Mouse (Mus musculus): ENCODE results near the gene Sik3. TPM values are rescaled to one million over a fixed set of nuclear protein-coding genes. Genes with fewer than 3 reads are reported as not detected.
A peak's percentile ranks its signal among the peaks of the same experiment; 100 is the strongest.

The Sik3 gene
- polyA plus RNA-seq, 1 experiment from 2014 or later: 10.1 TPM

GRCm38 (mm10) chr9:46036881-46037280 is 24.3 kb downstream of the Sik3 start:
- no peaks in the 10 kb centered on the region for H3K9me3 ChIP-seq (replicated peaks; ENCODE audit: control insufficient read depth, low read length)
- no peak for ATAC-seq (replicated peaks; ENCODE audit: insufficient number of reproducible peaks, low FRiP score, low TSS enrichment)
- WGBS (ENCODE audit: insufficient replicate concordance): 95% methylated on average over 8 of the region's 8 CpGs
- no peak overlapping the region for H3K27ac ChIP-seq (ENCODE audit: low read depth, low read length)
- H3K4me1 ChIP-seq (ENCODE audit: control insufficient read depth, insufficient read depth, low read length): peaks cover 23% of the 10 kb centered on the region
- no peaks in the 10 kb centered on the region for H3K36me3 ChIP-seq (ENCODE audit: control insufficient read depth, insufficient read depth, low read length)
- H3K4me2 ChIP-seq: no peak overlapping the region
- H3K27me3 ChIP-seq (ENCODE audit: control insufficient read depth, insufficient read depth, low read length): no peaks in the 10 kb centered on the region
- H3K4me3 ChIP-seq (ENCODE audit: low read depth, low read length): no peak overlapping the region
- H3K9ac ChIP-seq (ENCODE audit: low read depth, low read length): no peak overlapping the region

- Histone ChIP-seq H3K9me3 (replicated peaks; ENCODE audit: control insufficient read depth, low read length) (no peaks in the 10 kb centered on the region), H3K9ac (ENCODE audit: low read depth, low read length) (no peak overlapping the region), H3K27me3 (ENCODE audit: control insufficient read depth, insufficient read depth, low read length) (no peaks in the 10 kb centered on the region), H3K4me3 (ENCODE audit: low read depth, low read length) (no peak overlapping the region), H3K4me2 (no peak overlapping the region), H3K36me3 (ENCODE audit: control insufficient read depth, insufficient read depth, low read length) (no peaks in the 10 kb centered on the region), H3K4me1 (ENCODE audit: control insufficient read depth, insufficient read depth, low read length) (peaks cover 8% of the 10 kb centered on the region; the same call in 1 of the 2 replicates), H3K27ac (ENCODE audit: low read depth, low read length) (no peak overlapping the region)
- ATAC-seq (replicated peaks; ENCODE audit: insufficient number of reproducible peaks, low FRiP score, low TSS enrichment): no peak
- 87% methylated on average over 13 of the region's 13 CpGs for WGBS (ENCODE audit: insufficient replicate concordance)
These were observed 26.2 kb downstream of the Sik3 start for GRCm38 (mm10) chr9:46038786-46039185.

- H3K9ac ChIP-seq (ENCODE audit: low read depth, low read length): no peak overlapping the region
- H3K9me3 ChIP-seq (replicated peaks; ENCODE audit: control insufficient read depth, low read length): no peaks in the 10 kb centered on the region
- H3K4me1 ChIP-seq (ENCODE audit: control insufficient read depth, insufficient read depth, low read length): no peaks in the 10 kb centered on the region
- ATAC-seq (replicated peaks; ENCODE audit: insufficient number of reproducible peaks, low FRiP score, low TSS enrichment): no peak
- H3K27me3 ChIP-seq (ENCODE audit: control insufficient read depth, insufficient read depth, low read length): no peaks in the 10 kb centered on the region
- H3K4me3 ChIP-seq (ENCODE audit: low read depth, low read length): no peak overlapping the region
- H3K4me2 ChIP-seq: no peak overlapping the region
- no peaks in the 10 kb centered on the region for H3K36me3 ChIP-seq (ENCODE audit: control insufficient read depth, insufficient read depth, low read length)
- 72% methylated on average over 2 of the region's 2 CpGs for WGBS (ENCODE audit: insufficient replicate concordance)
- H3K27ac ChIP-seq (ENCODE audit: low read depth, low read length): no peak overlapping the region
These were observed 28.6 kb downstream of the Sik3 start for GRCm38 (mm10) chr9:46041186-46041585.

- H3K36me3 ChIP-seq (ENCODE audit: control insufficient read depth, insufficient read depth, low read length): no peaks in the 10 kb centered on the region
- H3K27ac ChIP-seq (ENCODE audit: low read depth, low read length): no peak overlapping the region
- ATAC-seq (replicated peaks; ENCODE audit: insufficient number of reproducible peaks, low FRiP score, low TSS enrichment): no peak
- no peak overlapping the region for H3K9ac ChIP-seq (ENCODE audit: low read depth, low read length)
- no peaks in the 10 kb centered on the region for H3K4me1 ChIP-seq (ENCODE audit: control insufficient read depth, insufficient read depth, low read length)
- WGBS (ENCODE audit: insufficient replicate concordance): 85% methylated on average over 3 of the region's 3 CpGs
- H3K9me3 ChIP-seq (replicated peaks; ENCODE audit: control insufficient read depth, low read length): no peaks in the 10 kb centered on the region
- H3K4me2 ChIP-seq: no peak overlapping the region
- H3K27me3 ChIP-seq (ENCODE audit: control insufficient read depth, insufficient read depth, low read length): no peaks in the 10 kb centered on the region
- H3K4me3 ChIP-seq (ENCODE audit: low read depth, low read length): no peak overlapping the region
These were observed 29.8 kb downstream of the Sik3 start for GRCm38 (mm10) chr9:46042387-46042786.

GRCm38 (mm10) chr9:46043626-46044025 is 31.0 kb downstream of the Sik3 start:
- Histone ChIP-seq H3K27me3 (ENCODE audit: control insufficient read depth, insufficient read depth, low read length) (no peaks in the 10 kb centered on the region), H3K9ac (ENCODE audit: low read depth, low read length) (no peak overlapping the region), H3K27ac (ENCODE audit: low read depth, low read length) (no peak overlapping the region), H3K9me3 (replicated peaks; ENCODE audit: control insufficient read depth, low read length) (no peaks in the 10 kb centered on the region), H3K36me3 (ENCODE audit: control insufficient read depth, insufficient read depth, low read length) (no peaks in the 10 kb centered on the region), H3K4me2 (no peak overlapping the region), H3K4me1 (ENCODE audit: control insufficient read depth, insufficient read depth, low read length) (no peaks in the 10 kb centered on the region), H3K4me3 (ENCODE audit: low read depth, low read length) (no peak overlapping the region)
- WGBS (ENCODE audit: insufficient replicate concordance): 89% methylated on average over 8 of the region's 8 CpGs
- ATAC-seq (replicated peaks; ENCODE audit: insufficient number of reproducible peaks, low FRiP score, low TSS enrichment): no peak

GRCm38 (mm10) chr9:46046724-46047517 is 34.3 kb downstream of the Sik3 start:
- H3K4me1 ChIP-seq (ENCODE audit: control insufficient read depth, insufficient read depth, low read length): peaks cover 12% of the 10 kb centered on the region
- no peaks in the 10 kb centered on the region for H3K9me3 ChIP-seq (replicated peaks; ENCODE audit: control insufficient read depth, low read length)
- no peak overlapping the region for H3K4me2 ChIP-seq
- H3K36me3 ChIP-seq (ENCODE audit: control insufficient read depth, insufficient read depth, low read length): no peaks in the 10 kb centered on the region
- no peak overlapping the region for H3K9ac ChIP-seq (ENCODE audit: low read depth, low read length)
- 74% methylated on average over 11 of the region's 11 CpGs for WGBS (ENCODE audit: insufficient replicate concordance)
- H3K27ac ChIP-seq (ENCODE audit: low read depth, low read length): no peak overlapping the region
- no peak overlapping the region for H3K4me3 ChIP-seq (ENCODE audit: low read depth, low read length)
- H3K27me3 ChIP-seq (ENCODE audit: control insufficient read depth, insufficient read depth, low read length): no peaks in the 10 kb centered on the region
- ATAC-seq (replicated peaks; ENCODE audit: insufficient number of reproducible peaks, low FRiP score, low TSS enrichment): no peak

GRCm38 (mm10) chr9:46049525-46049924 is 36.9 kb downstream of the Sik3 start:
- Histone ChIP-seq H3K4me3 (ENCODE audit: low read depth, low read length) (no peak overlapping the region), H3K27ac (ENCODE audit: low read depth, low read length) (no peak overlapping the region), H3K36me3 (ENCODE audit: control insufficient read depth, insufficient read depth, low read length) (no peaks in the 10 kb centered on the region)

GRCm38 (mm10) chr9:46050203-46050602 is 37.6 kb downstream of the Sik3 start:
- Histone ChIP-seq H3K4me3 (ENCODE audit: low read depth, low read length) (no peak overlapping the region), H3K4me2 (no peak overlapping the region), H3K36me3 (ENCODE audit: control insufficient read depth, insufficient read depth, low read length) (no peaks in the 10 kb centered on the region), H3K4me1 (ENCODE audit: control insufficient read depth, insufficient read depth, low read length) (peaks cover 19% of the 10 kb centered on the region), H3K27ac (ENCODE audit: low read depth, low read length) (peak overlapping the region; percentile 36), H3K9me3 (replicated peaks; ENCODE audit: control insufficient read depth, low read length) (no peaks in the 10 kb centered on the region), H3K9ac (ENCODE audit: low read depth, low read length) (no peak overlapping the region), H3K27me3 (ENCODE audit: control insufficient read depth, insufficient read depth, low read length) (no peaks in the 10 kb centered on the region)
- 73% methylated on average over 8 of the region's 8 CpGs for WGBS (ENCODE audit: insufficient replicate concordance)
- no peak for ATAC-seq (replicated peaks; ENCODE audit: insufficient number of reproducible peaks, low FRiP score, low TSS enrichment)

More at GRCm38 (mm10) chr9:46049525-46049924, 36.9 kb downstream of the Sik3 start:
- Histone ChIP-seq H3K27me3 (ENCODE audit: control insufficient read depth, insufficient read depth, low read length) (no peaks in the 10 kb centered on the region), H3K4me2 (no peak overlapping the region), H3K4me1 (ENCODE audit: control insufficient read depth, insufficient read depth, low read length) (peaks cover 17% of the 10 kb centered on the region), H3K9me3 (replicated peaks; ENCODE audit: control insufficient read depth, low read length) (no peaks in the 10 kb centered on the region), H3K9ac (ENCODE audit: low read depth, low read length) (no peak overlapping the region)
- no peak for ATAC-seq (replicated peaks; ENCODE audit: insufficient number of reproducible peaks, low FRiP score, low TSS enrichment)
- WGBS (ENCODE audit: insufficient replicate concordance): 65% methylated on average over 7 of the region's 7 CpGs
